Mouse (Mus musculus): ENCODE measurements around the gene Unk. TPM values are rescaled to one million over a fixed set of nuclear protein-coding genes. Genes with fewer than 3 reads are reported as not detected.

The Unk gene
- polyA plus RNA-seq, 1 experiment from 2014 or later: 24.9 TPM

DNA sequence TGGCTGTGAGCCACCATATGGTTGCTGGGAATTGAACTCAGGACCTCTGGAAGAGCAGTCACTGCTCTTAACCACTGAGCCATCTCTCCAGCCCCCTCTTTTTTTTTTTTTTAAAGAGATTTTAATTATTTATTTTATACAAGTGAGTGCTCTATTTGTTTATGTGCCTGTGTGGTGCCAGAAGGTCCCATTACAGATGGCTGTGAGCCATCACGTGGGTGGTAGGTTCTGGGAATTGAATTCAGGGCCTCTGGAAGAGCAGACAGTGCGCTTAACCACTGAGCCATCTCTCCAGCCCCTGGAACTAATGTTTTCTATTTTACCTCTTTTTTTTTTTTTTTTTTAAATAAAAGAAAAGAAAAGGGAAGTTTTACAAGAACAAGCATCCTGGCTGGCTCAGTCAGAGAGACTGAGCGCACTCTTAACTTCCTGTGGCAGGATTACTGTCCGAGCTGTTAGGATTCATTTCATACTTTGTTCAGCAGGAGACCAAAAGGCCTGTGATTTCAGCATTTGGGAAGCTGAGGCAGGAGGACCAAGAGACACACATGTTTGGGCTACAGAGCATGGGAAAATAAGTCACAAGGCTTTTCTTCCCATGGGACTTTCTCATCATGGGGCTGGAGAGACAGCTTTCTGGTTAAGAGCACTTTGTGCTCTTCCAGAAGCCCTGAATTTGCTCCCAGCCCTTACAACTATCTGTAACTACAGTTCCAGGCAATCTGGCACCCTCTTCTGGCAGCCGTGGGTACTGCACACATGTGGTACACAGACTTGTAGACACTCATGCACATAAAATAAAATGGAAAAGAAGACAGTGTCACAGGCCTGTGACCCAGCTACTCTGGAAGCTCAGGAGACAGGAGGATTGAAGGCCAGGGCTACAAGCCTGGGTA is 66.3 kb downstream of the Unk start:
- in situ Hi-C loops (cut with MboI; ENCODE audit: low pct_unique_long_range_greater_than_20kb): no loop called here
- no peak for DNase-seq (ENCODE audit: low read depth, low spot score)
- no peaks in the 10 kb centered on the region for H3K27me3 ChIP-seq
- no peak for TF ChIP-seq CTCF (IDR thresholded peaks at IDR 0.05)
- ChIA-PET POLR2A (no interaction called here), CTCF (interaction anchor here (0.6 to 1.2 kb wide), 4 partner anchors 11 to 72 kb away, joined by 3 to 4 read pairs (median 3); no protein-coding TSS in a partner anchor)
- ATAC-seq: no peak

DNA sequence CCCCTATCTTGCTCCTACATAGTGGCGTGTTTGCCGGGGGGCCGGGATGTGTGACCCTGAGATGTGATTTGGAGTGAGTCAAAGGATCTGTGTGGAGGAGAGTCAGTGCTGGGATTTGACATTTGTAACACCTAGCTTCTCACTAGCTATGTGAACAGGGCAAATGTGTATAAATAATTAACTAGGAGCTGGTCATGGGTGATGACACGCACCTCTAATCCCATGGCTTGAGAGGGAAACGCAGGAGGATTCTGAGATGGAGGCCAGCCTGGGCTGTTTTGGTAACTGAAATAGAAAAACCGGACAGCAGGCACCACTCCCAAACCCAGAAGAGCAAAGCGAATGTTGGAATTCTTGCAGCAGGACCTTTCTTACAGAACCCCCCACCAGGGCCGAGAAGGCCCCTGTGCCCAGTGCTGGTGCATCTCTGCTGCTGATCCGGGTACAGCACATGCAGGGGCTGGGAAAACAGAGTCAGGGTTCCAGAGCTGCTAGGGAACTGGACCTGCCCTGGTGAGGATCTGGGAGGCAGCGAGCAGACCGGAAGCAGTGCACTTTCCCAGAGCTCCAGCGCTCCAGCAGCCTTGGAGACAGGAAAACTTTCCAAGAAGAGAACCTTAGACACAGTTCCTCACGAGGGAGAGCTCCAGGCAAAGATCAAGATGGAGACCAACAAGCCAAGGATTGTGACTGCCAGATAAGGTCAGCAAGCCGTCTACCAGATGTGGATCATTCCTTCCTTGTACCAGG is 68.8 kb downstream of the Unk start:
- ATAC-seq (peak; percentile 69), DNase-seq (ENCODE audit: low read depth, low spot score) (no peak)
- POLR2A ChIA-PET: interaction anchor here (0.7 to 2.2 kb wide), 7 partner anchors 9 to 609 kb away, joined by 3 to 13 read pairs (median 5); partner anchors contain the start of gene Trim65
- CTCF ChIA-PET: interaction anchor here (0.6 to 2.5 kb wide), 4 partner anchors 8 to 31 kb away, joined by 3 to 8 read pairs (median 4); partner anchors contain the start of gene Wbp2
- H3K27me3 ChIP-seq: no peaks in the 10 kb centered on the region
- in situ Hi-C loops (cut with MboI; ENCODE audit: low pct_unique_long_range_greater_than_20kb): no loop called here
- no peak for TF ChIP-seq CTCF (IDR thresholded peaks at IDR 0.05)

DNA sequence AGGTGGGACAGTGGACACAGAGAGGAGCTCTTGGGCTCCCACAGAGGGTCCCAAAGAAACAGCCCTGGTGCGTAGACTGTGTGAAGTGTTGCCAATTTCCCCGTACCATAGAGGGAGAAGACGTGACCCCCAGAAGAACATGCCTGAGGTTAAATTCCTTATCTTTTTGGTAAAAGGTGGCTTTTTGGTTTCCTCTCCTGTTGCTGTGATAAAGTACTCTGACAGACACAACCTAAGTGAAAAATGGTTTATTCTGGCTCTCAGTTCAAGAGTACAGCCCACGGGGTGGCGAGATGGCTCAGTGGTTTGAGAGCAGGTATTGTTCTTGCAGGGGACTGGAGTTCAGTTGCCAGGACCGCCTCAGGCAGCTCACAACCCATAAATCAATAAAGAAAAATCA is 69.3 kb downstream of the Unk start:
- TF ChIP-seq CTCF (IDR thresholded peaks at IDR 0.05): no peak

DNA sequence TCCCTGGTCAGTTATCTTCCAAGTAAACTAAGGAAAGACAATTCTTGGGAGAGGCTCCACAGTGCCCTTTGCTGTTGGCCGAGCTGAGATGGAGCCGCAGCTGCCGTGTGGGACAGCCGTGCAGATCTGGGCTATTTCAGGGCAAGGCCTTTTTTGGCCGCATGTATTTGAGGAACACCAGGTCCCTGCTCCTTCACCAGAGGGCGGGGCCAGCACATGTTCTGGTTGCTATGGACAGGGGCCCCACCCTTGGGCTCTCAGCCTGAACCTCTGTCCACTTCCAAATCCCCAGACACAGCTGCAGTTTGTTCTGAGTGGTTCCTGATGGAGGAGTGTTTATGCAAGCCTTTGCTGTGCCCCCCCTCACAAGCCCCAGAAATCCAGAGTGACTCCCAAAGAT is 70.3 kb downstream of the Unk start:
- DNase-seq (ENCODE audit: low read depth, low spot score) (no peak), ATAC-seq (no peak)
- POLR2A ChIA-PET: interaction anchor here (2.2 kb wide), 1 partner anchor 9 kb away, joined by 12 read pairs; no protein-coding TSS in a partner anchor
- in situ Hi-C loops (cut with MboI; ENCODE audit: low pct_unique_long_range_greater_than_20kb): no loop called here
- CTCF ChIA-PET: interaction anchor here (1.0 to 1.9 kb wide), 2 partner anchors 29 to 30 kb away, joined by 3 to 5 read pairs; partner anchors contain the start of gene Trim65
- TF ChIP-seq CTCF (IDR thresholded peaks at IDR 0.05): no peak
- no peaks in the 10 kb centered on the region for H3K27me3 ChIP-seq

More for the DNA sequence above, 69.3 kb downstream of the Unk start:
- no peaks in the 10 kb centered on the region for H3K27me3 ChIP-seq
- ChIA-PET CTCF (interaction anchor here (1.9 to 2.5 kb wide), 2 partner anchors 8 to 30 kb away, joined by 5 to 8 read pairs; no protein-coding TSS in a partner anchor), POLR2A (interaction anchor here (0.7 to 2.2 kb wide), 4 partner anchors 9 to 608 kb away, joined by 3 to 12 read pairs (median 5); partner anchors contain the start of gene Trim65)
- ATAC-seq (no peak), DNase-seq (ENCODE audit: low read depth, low spot score) (no peak)
- in situ Hi-C loops (cut with MboI; ENCODE audit: low pct_unique_long_range_greater_than_20kb): no loop called here

DNA sequence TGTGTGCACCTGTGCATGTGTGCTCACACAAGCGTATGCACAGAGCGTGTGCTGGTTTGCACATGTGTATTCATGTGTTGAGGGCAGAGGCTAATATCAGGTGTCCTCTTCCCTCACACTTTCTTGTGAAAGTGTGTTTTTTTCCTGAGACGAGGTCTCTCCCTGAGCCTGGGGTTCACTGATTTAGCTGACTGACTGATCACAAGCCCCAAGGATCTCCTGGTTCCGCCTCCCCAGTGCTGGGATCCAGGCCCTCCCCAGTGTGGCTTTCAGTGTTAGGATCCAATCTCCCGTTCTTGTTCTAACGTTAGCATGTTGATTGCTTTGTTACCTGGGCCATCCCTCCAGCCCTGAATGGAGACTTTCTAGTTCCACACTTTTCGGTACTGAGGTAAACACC is 70.7 kb downstream of the Unk start:
- CTCF ChIA-PET: interaction anchor here (0.8 to 1.0 kb wide), 3 partner anchors 17 to 30 kb away, joined by 3 read pairs; partner anchors contain the start of gene Trim65
- TF ChIP-seq CTCF (IDR thresholded peaks at IDR 0.05): no peak

DNA sequence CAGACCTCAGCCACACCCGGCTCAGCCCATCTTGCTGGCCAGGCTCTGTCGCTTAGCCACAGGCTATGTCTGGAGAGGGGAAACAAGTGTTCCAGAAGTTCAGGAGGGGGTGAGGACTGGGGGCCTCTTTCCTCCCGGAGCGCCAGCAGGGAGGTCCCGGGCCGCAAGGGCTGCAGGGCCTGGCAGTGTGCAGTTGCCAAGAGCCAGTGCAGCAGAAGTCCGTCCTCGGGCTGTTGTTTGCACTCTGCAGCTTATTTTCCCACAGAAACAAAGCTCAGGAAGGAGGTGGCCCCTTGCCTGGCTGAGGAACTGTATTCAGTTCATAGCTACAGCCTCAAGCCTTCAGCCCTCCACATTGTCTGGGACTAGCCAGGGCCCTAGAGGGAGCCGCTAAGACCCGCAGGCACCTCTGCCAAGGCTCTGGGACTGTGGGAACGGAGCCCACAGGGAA is 71.8 kb downstream of the Unk start:
- ChIA-PET CTCF (interaction anchor here (0.8 to 2.0 kb wide), 4 partner anchors 8 to 33 kb away, joined by 3 to 7 read pairs (median 4); partner anchors contain the start of gene Trim65), POLR2A (interaction anchor here (0.7 to 1.4 kb wide), 4 partner anchors 15 to 490 kb away, joined by 3 read pairs; no protein-coding TSS in a partner anchor)
- no peak for TF ChIP-seq CTCF (IDR thresholded peaks at IDR 0.05)
- no peak for DNase-seq (ENCODE audit: low read depth, low spot score)
- in situ Hi-C loops (cut with MboI; ENCODE audit: low pct_unique_long_range_greater_than_20kb): no loop called here
- H3K27me3 ChIP-seq: no peaks in the 10 kb centered on the region
- no peak for ATAC-seq

More for the DNA sequence above, 70.7 kb downstream of the Unk start:
- in situ Hi-C loops (cut with MboI; ENCODE audit: low pct_unique_long_range_greater_than_20kb): no loop called here
- no peaks in the 10 kb centered on the region for H3K27me3 ChIP-seq
- DNase-seq (ENCODE audit: low read depth, low spot score) (no peak), ATAC-seq (no peak)
- POLR2A ChIA-PET: interaction anchor here (1.4 to 2.2 kb wide), 2 partner anchors 8 to 21 kb away, joined by 3 to 12 read pairs; no protein-coding TSS in a partner anchor

DNA sequence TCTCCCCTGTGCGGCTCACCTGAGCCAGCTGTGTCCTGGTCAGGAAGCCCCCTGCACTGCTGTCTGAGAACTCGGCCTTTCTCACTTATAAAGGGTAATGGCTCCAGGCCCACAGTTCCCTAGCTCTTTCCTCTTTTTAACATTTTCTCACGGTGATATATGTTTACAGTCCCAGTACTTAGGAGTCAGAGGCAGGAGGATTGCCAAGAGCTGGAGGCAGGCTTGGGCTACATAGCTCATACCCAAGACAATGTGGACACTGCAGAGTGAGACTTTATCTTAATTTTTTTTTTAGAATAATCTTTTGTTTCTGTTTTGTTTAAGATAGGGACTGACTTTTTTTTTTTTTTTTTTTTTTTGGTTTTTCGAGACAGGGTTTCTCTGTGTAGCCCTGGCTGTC is 72.3 kb downstream of the Unk start:
- in situ Hi-C loops (cut with MboI; ENCODE audit: low pct_unique_long_range_greater_than_20kb): no loop called here
- TF ChIP-seq CTCF (IDR thresholded peaks at IDR 0.05): no peak
- POLR2A ChIA-PET: interaction anchor here (0.7 to 0.8 kb wide), 4 partner anchors 15 to 491 kb away, joined by 3 to 4 read pairs (median 3); no protein-coding TSS in a partner anchor
- DNase-seq (ENCODE audit: low read depth, low spot score): no peak
- ATAC-seq: no peak
- CTCF ChIA-PET: interaction anchor here (1.2 to 2.0 kb wide), 3 partner anchors 9 to 33 kb away, joined by 3 to 7 read pairs (median 4); partner anchors contain the start of gene Trim65
- no peaks in the 10 kb centered on the region for H3K27me3 ChIP-seq

DNA sequence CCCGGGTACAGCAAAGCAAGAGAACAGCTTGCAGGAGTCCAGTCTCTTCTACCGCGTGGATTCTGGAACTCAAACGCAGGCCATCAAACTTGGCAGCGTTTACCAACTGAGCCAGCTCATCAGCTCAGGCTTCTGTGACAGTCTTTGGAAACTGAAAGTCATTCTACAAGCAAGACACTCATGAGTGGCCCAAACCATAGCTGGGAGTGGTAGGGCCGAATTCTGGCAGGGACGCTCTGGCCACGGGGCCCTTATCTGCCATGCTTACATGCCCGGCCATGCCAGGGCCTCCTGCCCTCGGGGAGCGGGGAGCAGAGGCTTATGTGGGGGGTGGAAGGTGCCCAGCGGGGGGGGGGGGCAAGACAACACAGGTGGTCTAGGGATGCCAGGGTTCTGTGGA is 73.5 kb downstream of the Unk start:
- in situ Hi-C loops (cut with MboI; ENCODE audit: low pct_unique_long_range_greater_than_20kb): no loop called here
- ATAC-seq (no peak), DNase-seq (ENCODE audit: low read depth, low spot score) (no peak)
- ChIA-PET POLR2A (no interaction called here), CTCF (interaction anchor here (1.0 kb wide), 1 partner anchor 12 kb away, joined by 3 read pairs; no protein-coding TSS in a partner anchor)
- TF ChIP-seq CTCF (IDR thresholded peaks at IDR 0.05): no peak
- H3K27me3 ChIP-seq: no peaks in the 10 kb centered on the region

DNA sequence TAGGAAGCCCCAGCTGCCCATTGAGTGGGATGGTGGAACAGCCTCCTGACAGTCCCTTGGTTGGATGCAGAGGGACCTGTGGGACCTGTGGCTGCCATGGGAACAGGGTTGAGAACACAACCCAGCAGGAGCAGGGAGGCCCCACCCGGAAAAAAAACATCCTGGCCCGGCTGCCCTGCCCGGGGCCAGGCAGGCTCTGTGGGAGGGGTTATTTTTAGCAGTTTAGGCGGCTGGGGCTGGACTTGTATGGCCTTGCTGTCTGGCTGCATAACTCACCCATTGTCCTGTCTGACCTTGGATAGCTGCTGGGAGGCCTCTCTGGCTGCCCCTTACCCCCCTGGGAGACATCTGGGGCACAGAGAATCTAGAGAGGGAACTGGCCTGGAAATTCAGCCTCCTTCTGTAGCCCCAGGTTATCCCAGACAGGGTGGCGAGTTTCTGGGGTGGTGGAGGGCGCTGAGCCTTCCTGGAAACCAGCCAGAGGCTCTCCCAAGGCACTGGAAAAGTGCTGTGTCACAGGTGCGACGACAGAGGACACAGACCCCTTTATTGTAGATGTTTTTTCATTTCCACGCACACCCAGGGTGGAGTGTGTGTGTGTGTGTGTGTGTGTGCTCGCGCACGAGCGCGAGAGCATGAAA is 74.0 kb downstream of the Unk start:
- TF ChIP-seq CTCF (IDR thresholded peaks at IDR 0.05): no peak
- no peaks in the 10 kb centered on the region for H3K27me3 ChIP-seq
- ChIA-PET CTCF (interaction anchor here (1.0 kb wide), 2 partner anchors 12 to 14 kb away, joined by 3 read pairs; no protein-coding TSS in a partner anchor), POLR2A (interaction anchor here (1.1 to 1.4 kb wide), 2 partner anchors 16 to 26 kb away, joined by 3 to 6 read pairs; no protein-coding TSS in a partner anchor)
- DNase-seq (ENCODE audit: low read depth, low spot score) (no peak), ATAC-seq (peak; percentile 44)
- in situ Hi-C loops (cut with MboI; ENCODE audit: low pct_unique_long_range_greater_than_20kb): no loop called here

Data from Patski (cell line).